Mouse (Mus musculus): ENCODE results near the gene Unc5b.
"Not testable (repeated sequence)": the region's sequence is repeated elsewhere in the genome, so short reads cannot be mapped to it uniquely, and the experiment has no call there.

Unc5b gene

DNA sequence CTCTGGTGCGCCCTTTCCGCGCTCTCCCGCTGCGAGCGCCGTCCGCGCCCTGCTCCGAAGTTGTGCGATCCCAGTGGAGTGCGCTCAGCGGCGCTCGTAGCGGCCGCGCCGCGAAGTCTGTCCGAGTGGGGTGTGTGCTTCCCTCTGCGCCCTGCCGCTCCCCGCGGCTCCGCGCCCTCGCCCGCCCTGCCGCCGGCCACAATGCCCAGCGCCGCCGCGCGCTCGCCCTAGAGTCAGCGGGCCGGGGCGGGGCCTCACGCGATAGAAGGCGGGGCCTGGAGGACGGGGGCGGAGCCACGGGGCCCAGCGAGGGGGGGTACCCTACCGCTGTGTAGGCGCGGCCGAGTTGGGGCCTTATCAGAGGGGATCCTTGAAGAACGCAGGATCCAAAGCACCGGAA, at the start of gene Unc5b:
Gene Unc5b (minus strand): TSS at position 203 of the 400 bp plus-strand sequence.
- peak; percentile 92 for DNase-seq (ENCODE audit: low spot score)

DNA sequence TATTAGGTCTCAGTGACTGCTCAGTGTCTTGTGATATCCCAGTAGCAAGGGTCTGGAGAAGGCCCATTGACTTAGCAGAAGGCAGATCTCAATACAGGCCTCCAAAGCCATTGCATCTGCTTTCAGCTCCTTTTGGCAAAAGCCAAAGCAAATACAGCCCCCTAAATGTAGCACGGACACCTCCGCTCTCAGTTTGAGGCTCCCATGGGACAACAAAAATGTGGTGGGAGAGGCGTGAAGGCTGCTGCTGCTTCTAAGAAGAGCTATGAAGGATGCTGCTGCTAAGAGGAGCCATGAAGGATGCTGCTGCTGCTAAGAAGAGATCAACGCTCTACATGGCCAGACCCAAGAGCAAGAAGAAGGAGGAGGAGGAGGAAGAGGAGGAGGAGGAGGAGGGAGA, 48.4 kb upstream of the Unc5b start:
- no peak for DNase-seq (ENCODE audit: low spot score)

- DNase-seq (ENCODE audit: low spot score): no peak
These were observed 45.7 kb upstream of the Unc5b start for GRCm38 (mm10) chr10:60877075-60877474.

DNA sequence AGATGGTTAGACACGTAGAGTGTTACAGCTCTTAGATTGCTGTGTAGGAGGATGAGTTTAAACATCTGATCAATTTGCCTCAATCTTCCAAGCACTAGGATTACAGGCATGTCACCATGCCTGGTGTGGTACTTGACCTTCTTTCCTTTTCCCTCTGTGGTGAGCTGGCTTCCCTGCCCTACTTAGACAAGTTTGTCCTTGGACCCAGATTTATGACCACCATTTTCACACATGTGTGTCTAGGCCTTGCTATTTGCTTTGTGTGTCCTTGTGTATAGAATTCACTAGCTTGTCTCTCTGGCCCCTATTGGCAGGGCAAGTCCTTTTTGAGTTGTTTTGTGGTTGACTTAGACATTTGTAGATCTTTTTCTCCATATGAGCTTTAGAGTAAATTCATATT, 43.6 kb upstream of the Unc5b start:
- DNase-seq (ENCODE audit: low spot score): no peak

DNA sequence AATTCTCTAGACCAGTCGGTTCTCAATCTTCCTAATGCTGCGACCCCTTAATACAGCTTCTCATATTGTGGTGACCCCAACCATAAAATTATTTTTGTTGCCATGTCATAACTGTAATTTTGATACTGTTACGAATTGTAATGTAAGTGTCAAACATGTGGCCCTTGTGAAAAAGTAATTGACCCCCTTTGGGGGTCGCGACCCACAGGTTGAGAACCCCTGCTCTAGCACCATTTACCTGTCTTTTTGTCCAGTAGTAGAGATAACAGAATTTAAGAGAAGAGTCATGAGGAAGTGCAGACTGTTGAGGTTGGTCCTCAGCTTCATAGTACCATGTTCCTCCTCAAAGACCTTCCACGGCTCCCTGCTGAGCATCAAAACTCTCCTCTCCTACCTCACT, 31.9 kb upstream of the Unc5b start:
- DNase-seq (ENCODE audit: low spot score): no peak

- DNase-seq (ENCODE audit: low spot score): no peak
These were observed 31.3 kb upstream of the Unc5b start for GRCm38 (mm10) chr10:60862477-60863293.

- DNase-seq (ENCODE audit: low spot score): not testable (repeated sequence)
These were observed 13.9 kb upstream of the Unc5b start for GRCm38 (mm10) chr10:60845271-60845670.

DNA sequence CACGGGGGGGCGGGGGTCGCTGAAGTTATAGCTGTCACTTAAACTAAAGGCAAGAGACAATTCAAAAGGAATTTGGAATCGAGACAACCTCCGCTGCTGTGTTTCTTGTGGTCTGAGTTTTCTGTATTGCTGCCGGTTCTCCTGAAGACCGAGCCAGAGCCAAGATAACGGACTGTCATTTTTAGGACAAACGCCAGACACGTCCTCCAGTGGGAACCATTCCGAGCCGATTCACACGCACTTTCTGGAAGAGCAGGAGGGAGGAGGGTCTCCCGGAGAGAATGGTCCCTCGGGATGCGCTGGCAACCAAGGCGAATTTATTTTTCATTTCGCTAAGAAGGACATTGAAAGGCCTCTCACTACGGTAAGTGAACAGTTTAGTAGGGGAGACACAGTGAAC, 7.4 kb upstream of the Unc5b start:
- no peak for DNase-seq (ENCODE audit: low spot score)

DNA sequence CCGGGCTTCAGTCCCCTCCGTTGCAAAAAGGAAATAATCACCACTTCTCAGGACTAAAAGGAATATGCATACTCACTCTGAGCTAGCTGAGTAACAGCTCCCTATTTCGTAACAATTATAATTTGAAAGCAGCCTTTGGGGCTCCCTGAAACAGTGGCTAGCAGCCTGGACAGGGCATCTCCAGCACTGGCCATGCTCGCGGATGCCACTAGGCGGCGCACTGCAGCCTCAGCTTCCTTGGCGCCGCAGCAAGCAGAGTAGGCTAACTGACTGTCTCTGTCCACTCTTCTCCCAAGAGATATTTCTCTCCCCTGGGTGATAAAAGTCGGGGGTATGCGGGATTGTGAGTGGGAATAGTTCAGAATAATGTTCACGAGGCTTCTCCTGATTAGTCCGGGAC, 3.6 kb upstream of the Unc5b start:
- DNase-seq (ENCODE audit: low spot score): peak; percentile 64

DNA sequence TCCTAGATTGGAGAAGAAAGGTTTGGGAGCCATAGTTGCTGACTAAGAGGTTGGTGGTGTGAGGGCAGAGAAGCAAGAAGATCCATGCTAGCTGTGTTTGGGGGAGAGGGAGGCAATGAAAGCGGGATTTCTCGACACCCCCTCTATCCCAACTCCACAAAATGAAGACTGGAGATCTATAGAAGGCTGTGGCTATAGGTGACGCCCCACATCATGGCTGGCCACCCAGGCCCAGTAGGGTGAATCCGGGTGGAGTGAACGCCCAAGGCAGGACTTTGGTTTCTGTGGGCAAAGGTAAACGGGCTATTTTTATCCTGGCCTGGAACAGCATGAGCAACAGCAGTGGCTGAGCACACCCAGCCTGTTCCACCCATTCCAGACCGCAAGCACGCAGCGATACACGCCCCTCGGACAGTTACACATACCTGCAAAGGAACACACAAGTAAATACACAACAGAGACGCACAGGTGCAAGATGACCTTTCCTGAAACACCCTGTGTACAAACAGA, 1.3 kb upstream of the Unc5b start:
- no peak for DNase-seq (ENCODE audit: low spot score)

- DNase-seq (ENCODE audit: low spot score): no peak
These were observed 628 bp downstream of the Unc5b start for GRCm38 (mm10) chr10:60830556-60831350.

DNA sequence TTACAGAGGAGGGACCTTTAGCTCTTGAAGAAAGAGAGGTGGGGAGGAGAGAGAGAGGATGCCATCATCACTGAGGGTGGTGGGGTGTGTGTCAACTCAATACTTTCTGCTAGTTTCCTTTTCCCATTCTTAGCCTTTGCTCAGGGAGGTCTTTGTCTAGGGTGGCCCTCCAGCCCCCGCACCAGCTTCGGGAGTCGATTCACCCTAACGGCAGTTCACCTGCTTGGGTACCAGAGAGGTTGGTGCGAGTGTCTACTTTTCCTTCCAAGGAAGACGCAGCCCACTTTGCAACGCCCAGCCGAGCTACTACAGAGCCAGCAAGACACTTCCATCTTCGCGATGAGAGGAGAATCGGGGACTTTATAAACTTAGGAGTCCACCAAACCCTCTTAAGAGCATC, 1.4 kb downstream of the Unc5b start:
- no peak for DNase-seq (ENCODE audit: low spot score)

- no peak for DNase-seq (ENCODE audit: low spot score)
These were observed 2.3 kb downstream of the Unc5b start for GRCm38 (mm10) chr10:60829071-60829470.

- DNase-seq (ENCODE audit: low spot score): no peak
These were observed 3.3 kb downstream of the Unc5b start for GRCm38 (mm10) chr10:60827901-60828670.

- DNase-seq (ENCODE audit: low spot score): no peak
These were observed 4.1 kb downstream of the Unc5b start for GRCm38 (mm10) chr10:60827266-60827665.

GRCm38 (mm10) chr10:60826461-60827237, 4.7 kb downstream of the Unc5b start:
- DNase-seq (ENCODE audit: low spot score): no peak

- no peak for DNase-seq (ENCODE audit: low spot score)
These were observed 5.4 kb downstream of the Unc5b start for GRCm38 (mm10) chr10:60825955-60826354.

- DNase-seq (ENCODE audit: low spot score): no peak
These were observed 7.6 kb downstream of the Unc5b start for GRCm38 (mm10) chr10:60823744-60824143.

- no peak for DNase-seq (ENCODE audit: low spot score)
These were observed 8.5 kb downstream of the Unc5b start for GRCm38 (mm10) chr10:60822641-60823425.

DNA sequence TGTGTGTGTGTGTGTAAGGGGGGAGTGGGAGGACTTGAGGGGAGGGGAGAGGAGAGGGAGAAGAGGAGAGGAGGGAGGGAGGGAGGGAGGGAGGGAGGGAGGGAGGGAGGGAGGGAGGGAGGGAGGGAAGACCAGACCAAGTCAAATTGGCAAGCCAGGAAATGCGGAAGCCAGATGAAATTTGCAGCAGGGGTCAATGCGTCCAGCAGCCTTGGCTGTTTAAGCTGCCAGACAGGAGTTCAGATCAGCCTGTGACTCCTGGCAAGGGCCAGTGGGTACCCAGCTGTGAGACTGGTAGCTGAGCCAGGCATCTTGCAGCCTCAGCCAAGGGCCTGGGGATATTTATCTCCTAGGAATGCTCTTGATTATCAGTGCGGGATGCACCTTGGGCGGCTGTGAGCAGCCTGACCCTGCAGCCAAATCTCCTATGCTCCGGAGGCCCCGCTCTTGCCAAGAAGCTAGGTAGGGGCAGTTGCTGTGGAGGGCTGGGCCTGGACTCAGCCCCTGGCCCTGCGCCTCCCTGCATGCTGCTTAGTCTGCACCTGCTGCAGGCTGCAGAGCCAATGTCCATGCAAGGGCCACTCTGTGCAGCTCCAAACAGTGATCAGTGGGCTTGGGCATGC, 9.5 kb downstream of the Unc5b start:
- no peak for DNase-seq (ENCODE audit: low spot score)
